Mouse (Mus musculus): ENCODE data around the gene Tmem121.

GRCm38 (mm10) chr12:113157002-113157401 lies 28.7 kb upstream of the Tmem121 start:
- no peak for TF ChIP-seq CTCF (IDR thresholded peaks at IDR 0.05; ENCODE audit: borderline replicate concordance, extremely low read depth, insufficient read depth, insufficient read length)
- no peak for TF ChIP-seq POLR2A (IDR thresholded peaks at IDR 0.05; ENCODE audit: borderline replicate concordance, extremely low read depth, insufficient read depth, insufficient read length, poor library complexity, severe bottlenecking)
